Mouse (Mus musculus): Measurements from ENCODE around the gene Rft1. TPM values are rescaled to one million over a fixed set of nuclear protein-coding genes. Genes with fewer than 3 reads are reported as not detected.

Rft1 gene
- total RNA-seq (2021): 1 to 10 TPM; 9.2 to 9.5 TPM
- long read RNA-seq, experiment 1, transcript Rft1-201 (13 exons, 2,387 nt): major isoform, 10 of 14 reads
- long read RNA-seq, experiment 1, partial matches to known transcripts: 1 of 14 reads
- long read RNA-seq, experiment 1, other reads (novel, unspliced or antisense): 3 of 14 reads
- long read RNA-seq, experiment 2, transcript Rft1-201 (13 exons, 2,387 nt): major isoform, 17 of 26 reads
- long read RNA-seq, experiment 2, partial matches to known transcripts: 1 of 26 reads
- long read RNA-seq, experiment 2, other reads (novel, unspliced or antisense): 8 of 26 reads

DNA sequence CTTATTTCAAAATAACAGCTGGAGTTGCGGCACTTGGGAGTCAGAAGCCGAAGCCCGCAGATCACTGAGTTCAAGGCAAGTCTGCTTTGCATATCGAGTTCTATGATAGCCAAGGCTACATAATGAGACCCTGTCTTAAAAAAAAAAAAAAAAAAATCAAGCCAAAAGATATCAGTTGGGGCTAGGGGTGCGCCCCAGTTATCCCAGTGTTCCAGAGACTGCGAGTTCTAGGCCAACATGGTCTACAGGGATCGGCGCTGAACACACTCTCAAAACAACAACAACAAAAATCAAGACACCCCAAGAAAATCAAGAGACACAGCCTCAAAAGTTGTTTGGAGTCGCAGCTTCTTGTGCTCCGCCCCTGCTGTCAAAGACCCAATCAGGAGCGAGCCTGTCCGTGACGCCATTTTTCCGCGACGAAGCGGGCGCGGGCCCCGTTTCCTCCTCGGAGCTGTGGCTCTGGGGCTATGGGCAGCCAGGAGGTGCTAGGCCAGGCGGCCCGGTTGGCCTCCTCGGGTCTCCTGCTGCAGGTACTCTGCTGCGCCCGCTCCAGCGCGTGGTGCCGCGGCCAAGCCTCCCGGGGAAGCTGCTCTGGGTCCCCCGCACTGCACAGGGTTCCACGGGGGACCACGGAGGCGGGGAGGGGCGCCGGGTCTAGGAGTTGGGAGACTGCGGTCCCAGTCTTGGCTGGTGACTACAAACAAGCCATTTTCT lies at the start of gene Rft1:
Rft1 (plus strand) TSS at position 418 of the 717 bp plus-strand sequence.
- DNase-seq: peak; percentile 98 to 100
- intact Hi-C loops (cut with DNase I): loop anchor here (5.0 kb wide), 1 partner anchor 62 kb away; no protein-coding TSS in a partner anchor

GRCm38 (mm10) chr14:30606817-30607216 lies 47.3 kb upstream of the Rft1 start:
- no peak for DNase-seq
- intact Hi-C loops (cut with DNase I): no loop called here

DNA sequence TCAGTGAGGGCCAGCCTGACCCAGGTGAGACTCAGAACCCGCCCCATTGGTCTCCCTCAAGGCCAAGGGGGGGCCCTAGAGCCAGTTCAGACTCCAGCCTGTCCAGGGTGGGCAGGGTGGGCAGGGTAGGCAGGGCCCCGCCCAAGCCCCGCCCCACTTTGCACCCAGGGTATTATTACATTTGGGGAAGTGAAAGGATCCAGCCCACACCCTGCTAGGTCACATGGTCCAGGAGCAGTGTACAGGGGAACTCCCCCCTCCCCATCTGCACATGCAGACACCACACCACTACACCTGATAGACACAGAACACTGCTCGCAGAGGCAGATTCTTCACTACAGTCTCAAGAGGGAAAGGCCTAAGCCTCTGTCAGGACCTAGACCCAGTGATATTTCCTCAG lies 46.5 kb upstream of the Rft1 start:
- intact Hi-C loops (cut with DNase I): no loop called here
- DNase-seq: no peak

DNA sequence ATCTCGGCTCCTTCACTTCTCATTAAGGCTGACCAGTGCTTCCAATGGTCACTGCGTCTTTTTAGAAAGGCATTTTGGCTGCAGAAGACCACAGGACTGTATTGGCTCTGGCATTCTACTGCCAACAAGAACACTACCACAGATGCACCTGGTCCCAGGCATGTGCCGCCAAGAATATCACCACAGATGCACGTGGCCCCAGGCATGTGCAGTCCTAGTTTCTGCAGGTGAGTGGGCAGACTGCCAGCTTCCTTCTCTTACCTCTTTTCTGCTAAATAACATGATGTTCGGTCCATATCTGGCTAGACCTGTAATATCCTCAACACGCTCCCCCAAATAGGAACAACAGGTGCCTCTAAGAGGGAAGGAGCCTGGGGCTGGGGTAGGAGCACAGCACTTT lies 46.0 kb upstream of the Rft1 start:
- intact Hi-C loops (cut with DNase I): no loop called here
- DNase-seq: no peak

GRCm38 (mm10) chr14:30609499-30609898 lies 44.7 kb upstream of the Rft1 start:
- no peak for DNase-seq
- intact Hi-C loops (cut with DNase I): no loop called here

DNA sequence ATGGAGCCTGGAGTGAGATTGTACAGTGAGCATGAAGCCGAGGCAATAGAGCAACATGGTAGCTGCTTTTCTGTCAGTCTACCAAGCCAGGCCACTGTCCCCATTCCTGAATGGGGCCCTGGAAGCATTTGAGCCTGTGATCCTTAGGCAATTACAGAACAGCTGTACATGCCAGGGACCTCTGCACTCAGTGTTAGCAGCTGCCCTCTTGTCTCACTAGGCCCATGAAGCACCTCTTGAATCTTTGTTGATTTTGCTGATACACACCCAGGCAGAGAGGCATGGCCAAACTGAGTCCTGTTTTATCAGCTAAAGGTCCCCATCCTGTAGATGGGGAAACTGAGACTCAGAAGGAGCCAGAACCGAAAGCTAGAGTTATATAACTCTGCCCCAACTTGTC lies 43.9 kb upstream of the Rft1 start:
- no peak for DNase-seq
- intact Hi-C loops (cut with DNase I): no loop called here

DNA sequence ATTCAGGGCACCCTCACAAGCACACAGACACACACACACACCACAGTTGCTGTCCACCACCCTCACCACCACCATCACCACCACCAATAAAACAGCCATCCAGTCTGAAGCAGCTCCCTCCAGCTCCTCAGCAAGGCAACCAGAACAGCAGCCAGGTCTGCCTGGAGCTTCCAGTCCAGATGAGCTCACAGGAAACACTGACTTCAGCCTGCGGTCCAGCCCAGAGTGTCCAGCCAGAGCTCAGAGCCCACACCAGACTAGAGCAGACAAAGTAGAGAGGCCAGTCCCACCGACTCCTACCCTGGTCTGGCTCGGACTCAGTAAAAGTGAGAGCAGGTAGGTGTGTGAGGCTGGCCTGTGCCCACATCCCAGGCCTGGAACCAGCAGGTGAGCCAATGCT lies 43.2 kb upstream of the Rft1 start:
- DNase-seq: peak; percentile 26 to 45
- intact Hi-C loops (cut with DNase I): no loop called here

GRCm38 (mm10) chr14:30612523-30612922 lies 41.6 kb upstream of the Rft1 start:
- intact Hi-C loops (cut with DNase I): loop anchor here (2.0 kb wide), 1 partner anchor 20 kb away; no protein-coding TSS in a partner anchor
- peak; percentile 85 to 92 for DNase-seq

DNA sequence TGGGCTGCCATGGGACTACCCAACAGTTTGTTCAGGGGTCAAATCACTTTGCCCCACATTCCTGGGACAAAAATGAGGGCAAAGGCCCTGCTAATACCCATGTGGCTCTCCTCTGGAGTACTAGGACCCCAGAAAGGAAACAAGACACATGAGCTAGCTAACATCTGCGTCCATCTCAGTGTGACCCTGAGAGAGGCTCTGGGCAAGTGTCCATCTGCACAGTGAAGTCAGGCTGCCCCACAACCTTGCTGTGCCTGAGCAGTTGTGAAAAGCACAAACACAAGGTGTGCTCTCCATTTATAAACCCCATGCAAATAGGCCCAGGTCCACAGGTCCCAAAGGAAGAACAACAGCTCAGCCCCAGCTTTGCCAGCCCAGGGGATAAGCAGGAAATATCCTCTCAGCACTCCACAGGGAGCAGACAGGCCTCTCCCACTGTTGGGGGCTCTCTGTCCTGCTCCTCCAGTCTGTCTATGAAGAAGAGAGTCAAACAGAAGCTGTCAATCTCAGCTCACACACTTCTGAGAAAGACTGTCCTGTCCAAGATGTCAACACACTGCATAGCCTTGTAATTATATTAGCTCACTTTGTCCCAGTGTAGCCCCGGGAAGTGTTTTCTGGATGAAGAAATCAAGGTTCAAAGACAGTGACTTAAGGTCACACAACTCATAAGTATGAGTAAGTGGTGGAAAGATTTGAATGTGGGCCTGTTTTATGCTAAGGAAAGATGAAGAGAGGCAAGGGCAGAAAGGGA lies 41.0 kb upstream of the Rft1 start:
- intact Hi-C loops (cut with DNase I): loop anchor here (2.0 kb wide), 1 partner anchor 20 kb away; no protein-coding TSS in a partner anchor
- no peak for DNase-seq

GRCm38 (mm10) chr14:30616751-30617150 lies 37.4 kb upstream of the Rft1 start:
- intact Hi-C loops (cut with DNase I): no loop called here
- no peak for DNase-seq

- intact Hi-C loops (cut with DNase I): no loop called here
- no peak for DNase-seq
These were observed 35.3 kb upstream of the Rft1 start for GRCm38 (mm10) chr14:30618746-30619275.

- intact Hi-C loops (cut with DNase I): no loop called here
- DNase-seq: peak in 1 of 2 experiments; percentile 25
These were observed 34.1 kb upstream of the Rft1 start for GRCm38 (mm10) chr14:30619982-30620578.

DNA sequence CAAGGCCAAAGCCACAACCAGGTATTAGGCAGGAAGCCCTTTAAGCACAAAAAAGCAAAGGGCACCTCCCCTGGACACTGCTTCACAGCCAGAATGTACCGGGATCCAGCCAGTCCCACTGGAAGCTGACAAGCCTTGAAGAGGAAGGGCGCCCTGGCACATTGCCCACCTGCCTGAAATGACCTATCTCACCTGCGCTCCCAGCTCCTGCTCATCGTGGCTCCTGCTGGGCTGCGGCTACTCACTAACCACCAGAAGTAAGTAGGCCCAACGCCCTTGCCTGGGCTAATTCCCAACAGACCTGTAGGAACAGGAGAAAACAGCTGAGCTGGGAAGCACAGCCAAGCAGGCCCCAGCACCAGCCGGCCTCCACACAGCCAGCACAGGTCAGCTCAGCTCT lies 32.0 kb upstream of the Rft1 start:
- intact Hi-C loops (cut with DNase I): no loop called here
- no peak for DNase-seq

- DNase-seq: no peak
- intact Hi-C loops (cut with DNase I): no loop called here
These were observed 31.6 kb upstream of the Rft1 start for GRCm38 (mm10) chr14:30622556-30622955.

DNA sequence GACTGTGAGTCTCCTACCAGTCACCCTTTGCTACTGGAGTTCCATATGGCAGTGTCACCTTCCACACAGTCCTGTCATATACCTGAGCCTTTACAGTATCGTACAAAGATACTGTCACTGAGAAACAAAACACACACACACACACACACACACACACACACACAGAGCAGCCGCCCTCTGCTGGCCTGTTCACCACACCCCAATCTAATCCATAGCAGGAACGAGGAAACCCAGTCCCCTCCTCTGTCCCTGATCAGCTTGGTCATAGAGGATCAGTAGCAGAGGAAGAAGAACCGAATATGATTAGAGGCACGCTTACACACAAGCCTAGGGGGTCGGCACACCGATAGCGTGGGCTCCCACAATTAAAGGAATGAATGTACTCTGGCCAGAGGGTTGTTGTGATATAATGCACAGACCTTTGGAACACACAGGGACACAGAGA lies 29.9 kb upstream of the Rft1 start:
- intact Hi-C loops (cut with DNase I): no loop called here
- DNase-seq: no peak

DNA sequence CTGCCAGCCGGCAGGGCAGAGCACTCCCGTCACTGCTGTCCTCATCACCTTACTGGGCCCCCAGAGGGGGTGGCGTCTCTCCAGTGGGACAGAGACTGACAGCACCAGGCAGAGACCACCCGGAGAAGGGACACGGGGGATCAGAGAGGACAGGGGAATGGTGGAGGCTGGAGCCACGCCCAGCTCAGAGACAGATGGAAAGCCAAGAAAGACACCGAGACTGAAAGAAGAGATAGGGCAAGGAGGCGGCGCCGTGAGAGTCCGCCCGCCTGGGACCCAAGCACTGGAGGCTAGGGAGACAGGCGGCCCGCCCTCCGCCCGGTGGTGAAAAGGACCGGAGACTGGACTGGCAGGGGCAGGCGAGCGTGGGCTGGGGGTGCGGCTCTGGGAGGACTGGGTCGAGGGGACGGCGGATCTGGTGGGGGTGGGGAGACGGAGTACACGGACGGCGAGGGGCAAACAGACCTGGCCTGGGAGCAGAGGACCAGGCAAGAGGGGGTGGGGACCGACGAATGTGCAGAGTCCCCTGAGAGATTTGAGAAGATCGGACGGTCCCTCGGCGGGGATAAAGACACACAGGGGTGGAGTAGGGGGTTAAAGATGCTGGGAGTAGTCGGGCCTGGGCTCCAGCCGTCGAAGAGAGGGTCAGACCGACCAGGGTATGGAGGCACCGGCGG lies 28.9 kb upstream of the Rft1 start:
- DNase-seq: peak; percentile 52 to 56
- intact Hi-C loops (cut with DNase I): no loop called here

DNA sequence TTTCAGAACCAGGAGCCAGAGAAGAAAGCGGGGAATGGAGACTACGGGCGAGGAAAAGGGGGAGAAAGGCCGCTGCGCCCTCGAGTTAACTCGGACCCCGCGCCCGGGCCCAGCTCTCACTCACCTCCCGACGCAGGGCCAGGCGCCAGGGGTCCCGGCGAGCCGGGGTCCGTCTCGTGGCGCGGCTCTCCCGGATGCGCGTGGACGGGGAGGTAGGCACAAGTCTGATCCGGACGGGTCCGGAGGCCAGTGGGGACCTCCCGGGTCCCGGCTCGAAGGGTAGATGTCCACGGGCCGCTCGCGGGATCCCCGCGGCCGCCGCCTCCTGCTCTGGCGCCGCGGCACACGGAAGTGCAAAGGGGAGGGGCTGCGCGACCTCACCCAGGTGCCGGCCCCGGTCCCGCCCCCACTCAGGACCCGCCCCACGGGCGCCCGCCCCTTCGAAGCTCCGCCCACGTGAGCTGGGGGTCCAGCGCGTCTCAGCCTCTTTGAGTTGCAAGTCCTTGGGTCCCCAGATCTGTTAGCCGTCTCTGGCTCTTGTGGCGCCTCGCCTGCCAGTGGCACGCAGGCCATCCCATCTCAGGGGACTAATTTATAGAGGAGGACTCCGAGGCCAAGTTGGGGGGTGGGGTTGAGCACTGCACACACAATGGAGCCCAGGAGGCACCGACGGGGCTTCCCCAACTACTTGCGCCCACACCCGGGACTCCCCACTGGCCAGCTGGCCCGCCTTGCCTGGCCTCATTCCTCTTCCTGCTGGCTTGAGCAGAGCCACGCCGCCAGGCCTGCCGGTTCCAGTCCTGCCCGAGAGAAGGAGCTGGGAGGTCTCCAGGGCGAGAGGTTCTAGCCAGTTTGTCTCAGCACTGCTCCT lies 28.1 kb upstream of the Rft1 start, which contains the start of gene Prkcd:
Prkcd (minus strand) TSS at position 355 of the 871 bp plus-strand sequence.
- DNase-seq: peak; percentile 85
- intact Hi-C loops (cut with DNase I): loop anchor here (2.0 kb wide), 1 partner anchor 25 kb away; no protein-coding TSS in a partner anchor

Data from heart, postnatal 14 days (tissue).